Mouse (Mus musculus) neural tube, embryonic 10.5 days (tissue): ENCODE data around the gene Gtdc1.
A peak's percentile ranks its signal among the peaks of the same experiment; 100 is the strongest.

Experiments used
- DNase-seq: peaks from one replicate; pipeline ENCODE4 v3.0.0-alpha.2; 2017; ENCODE audit warnings: low spot score; ENCODE audit errors: extremely low spot score

Gtdc1 gene

DNA sequence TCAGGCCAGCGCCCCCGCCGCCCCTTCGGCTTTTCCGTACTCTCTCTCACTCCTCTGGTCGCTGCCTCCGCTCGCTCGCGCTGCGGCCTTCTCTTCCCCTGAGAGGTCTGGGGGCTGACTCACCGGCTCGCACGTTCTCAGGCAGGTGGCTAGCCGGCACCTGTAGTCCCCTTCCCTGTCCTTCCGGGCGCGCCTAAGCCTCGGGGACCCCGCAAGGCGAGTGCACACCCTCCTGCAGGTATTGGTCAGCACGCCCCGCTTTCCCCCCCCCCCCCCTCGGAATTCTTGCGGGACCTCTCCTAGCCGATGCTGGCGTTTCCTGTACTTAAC is at the start of gene Gtdc1:
Gtdc1 (minus strand) TSS at position 176 of the 330 bp plus-strand sequence.
- no peak for DNase-seq

DNA sequence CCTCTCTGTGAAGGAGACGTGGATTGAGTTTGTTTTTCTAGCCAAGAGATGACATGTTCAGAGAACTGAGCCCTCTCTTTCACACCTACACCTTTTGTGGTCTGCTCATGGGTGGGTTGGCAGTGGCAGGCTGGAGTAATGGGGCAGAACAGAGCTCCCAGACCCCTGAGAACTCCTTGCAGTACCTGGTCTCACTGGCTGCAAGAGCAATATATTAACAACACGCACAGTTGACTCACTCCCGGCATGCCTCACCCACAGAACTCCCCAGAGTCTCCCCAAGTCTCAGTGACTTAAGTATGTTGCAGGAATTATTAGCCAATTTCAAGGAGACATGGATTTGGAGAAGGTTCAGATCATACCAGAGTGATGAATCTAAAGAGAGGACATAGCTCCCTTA is 49.6 kb upstream of the Gtdc1 start:
- DNase-seq, result no peak

DNA sequence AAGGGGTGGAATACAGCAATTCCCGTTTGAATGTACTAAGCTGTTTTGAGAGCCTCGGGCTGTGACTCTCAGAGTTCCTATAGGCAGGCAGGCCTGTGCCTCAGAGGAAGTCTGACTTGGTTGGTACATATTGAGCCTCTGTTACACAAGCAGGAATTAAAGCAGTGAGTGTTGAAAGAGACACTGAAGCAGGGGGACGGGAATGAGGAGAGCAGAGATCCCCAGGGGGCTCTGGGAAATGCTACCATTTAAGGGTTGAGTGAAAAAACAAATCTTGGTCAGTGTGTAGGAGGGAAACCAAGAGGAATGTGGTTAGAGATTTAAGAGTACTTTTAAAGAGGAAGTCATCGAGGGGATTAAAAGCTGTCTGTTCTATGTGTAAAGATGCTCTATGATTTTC is 49.0 kb upstream of the Gtdc1 start:
- DNase-seq, result no peak

DNA sequence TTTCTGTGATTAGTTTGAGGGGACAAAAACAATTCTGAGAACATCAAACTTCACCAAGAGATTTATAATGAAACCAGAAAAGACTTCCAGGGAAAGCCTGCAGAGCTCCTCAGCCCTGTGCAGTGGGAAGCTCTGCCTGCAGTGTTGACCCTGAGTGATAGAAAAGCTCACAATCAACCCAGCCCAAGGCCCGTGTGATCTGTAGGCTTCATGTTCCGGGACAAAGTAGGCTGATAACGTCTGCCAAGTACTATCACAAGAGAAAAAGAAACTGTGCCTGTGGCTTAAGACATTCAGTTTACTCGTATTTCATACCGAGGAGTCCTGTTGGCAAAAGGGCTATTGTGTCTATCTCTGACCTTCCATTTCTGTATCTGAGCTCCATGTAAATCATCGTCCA is 46.4 kb upstream of the Gtdc1 start:
- no peak for DNase-seq

DNA sequence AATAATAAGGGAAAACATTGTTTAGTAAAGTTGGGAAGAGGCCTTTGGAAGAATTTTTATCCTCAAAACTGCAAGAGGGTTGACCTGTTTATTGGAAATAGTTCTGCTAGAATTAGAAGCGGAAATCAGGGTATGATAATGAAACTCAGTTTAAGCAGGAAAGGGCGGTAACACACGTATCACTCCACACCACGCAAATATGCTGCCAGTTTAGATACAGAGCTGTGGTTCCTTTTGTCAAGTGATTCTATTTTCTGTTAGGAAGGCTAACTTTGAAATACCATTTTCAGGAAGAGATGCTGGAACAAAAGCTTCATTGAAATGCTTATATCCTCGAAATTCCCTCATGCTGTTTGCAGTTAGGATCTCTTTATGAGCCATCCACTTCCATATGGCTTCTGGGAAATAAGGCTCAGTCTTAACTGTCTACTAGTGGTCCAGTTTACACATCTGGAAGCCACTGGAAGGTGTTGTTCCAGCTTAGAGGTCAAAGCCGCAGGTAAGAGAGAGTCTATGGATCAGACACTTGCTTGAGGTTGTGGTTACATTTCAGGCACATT is 42.7 kb upstream of the Gtdc1 start:
- no peak for DNase-seq

DNA sequence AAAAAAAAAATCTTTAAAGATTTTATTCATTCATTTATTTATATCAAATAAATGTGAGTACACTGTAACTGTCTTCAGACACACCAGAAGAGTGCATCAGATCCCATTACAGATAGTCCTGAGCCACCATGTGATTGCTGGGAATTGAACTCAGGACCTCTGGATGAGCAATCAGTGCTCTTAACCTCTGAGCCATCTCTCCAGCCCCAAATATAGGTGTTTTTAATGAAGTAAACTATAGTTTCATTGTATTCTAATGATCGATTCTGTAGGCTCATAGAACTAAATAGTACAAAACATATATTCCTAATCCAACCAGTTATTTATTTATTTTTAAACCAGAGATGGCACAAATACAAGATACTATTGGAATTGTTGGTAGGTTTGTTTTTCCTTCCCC is 42.2 kb upstream of the Gtdc1 start:
- no peak for DNase-seq

DNA sequence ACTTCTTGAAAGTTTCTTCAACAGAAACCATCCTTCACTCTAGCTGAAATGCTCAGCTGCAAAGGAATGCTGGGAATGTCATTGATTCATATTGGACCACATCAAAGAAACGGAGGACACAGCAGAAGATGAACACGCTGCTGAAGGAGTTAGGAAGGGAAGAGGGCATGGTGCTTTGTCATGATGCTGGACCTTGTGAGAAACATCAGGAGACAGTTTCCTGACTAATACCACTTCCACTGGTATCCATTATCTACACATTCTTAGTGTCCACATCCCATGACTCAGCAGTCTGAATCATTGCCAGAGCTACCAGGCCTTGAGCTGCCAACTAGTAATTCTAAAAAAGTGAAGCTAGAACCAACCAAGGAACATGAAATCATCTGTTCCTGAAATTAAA is 41.8 kb upstream of the Gtdc1 start:
- no peak for DNase-seq

DNA sequence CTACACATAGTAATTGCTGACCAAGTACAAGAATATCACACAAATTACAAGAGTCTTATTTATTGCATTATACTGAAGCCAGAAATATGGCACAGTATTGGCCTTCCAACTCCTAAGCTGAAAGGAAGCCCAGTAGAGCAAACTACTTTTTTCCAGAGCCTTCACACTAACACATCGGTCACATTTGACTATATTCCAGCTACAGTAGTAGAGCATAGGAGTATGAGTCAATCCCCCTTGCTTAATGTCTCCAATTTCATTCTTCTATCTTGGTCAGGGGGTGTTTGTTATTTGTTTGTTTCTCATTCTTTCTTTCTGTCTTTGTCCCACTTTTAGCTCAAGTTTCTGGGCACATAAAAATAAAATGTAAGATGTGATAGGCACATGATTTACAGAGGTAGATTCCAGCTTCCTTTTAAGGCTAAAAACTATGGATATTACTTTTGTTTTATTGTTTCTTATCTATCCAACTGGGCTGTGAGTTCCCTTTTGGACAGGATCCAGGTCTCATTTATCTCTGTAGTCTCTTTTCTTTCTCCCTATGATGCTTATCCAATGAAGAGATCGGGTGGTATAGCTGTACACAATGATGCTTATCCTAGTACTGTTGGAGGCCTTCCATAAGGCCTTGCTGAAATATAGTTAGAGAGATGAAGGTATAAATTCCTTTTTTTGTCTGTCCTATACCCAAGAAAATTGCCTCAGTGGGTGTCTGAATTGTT is 38.5 kb upstream of the Gtdc1 start:
- DNase-seq, result no peak

DNA sequence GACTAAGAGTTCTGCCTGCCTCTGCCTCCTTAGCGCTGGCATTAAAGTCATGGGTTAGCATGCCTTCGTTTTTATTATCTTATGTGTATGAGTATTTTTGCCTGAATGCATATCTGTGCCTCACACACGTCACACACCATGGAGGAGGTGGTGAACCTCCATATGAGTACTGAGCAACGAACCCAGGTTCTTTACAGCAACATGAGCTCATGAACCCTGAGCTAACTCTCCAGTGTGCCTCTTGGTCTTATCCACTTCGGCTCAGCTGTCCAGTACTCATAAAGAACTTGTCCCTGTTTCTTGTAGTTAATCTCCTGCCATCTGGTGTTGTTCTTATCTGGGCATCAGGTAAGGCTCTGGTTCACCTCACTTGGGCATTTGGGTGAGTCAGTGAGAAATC is 35.2 kb upstream of the Gtdc1 start:
- DNase-seq, result no peak

DNA sequence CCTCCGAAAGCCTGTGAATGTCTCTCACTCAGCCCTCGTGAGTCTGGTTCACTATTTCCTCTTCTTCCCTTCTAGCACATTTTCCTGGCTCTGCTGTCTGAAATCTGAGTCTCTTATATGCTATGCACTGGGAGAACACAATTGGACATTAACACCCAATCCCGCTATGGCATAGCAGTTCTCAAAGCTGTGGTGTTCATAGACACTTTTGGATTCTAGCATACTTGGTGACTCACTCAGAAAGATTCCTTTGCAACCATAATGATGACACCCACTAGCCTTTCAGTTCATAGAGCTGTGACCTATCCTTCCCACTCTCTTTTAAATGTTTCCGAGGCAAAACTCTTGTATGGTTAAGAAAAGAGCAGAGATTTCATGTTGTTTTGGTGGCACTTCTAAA is 33.7 kb upstream of the Gtdc1 start:
- DNase-seq, result no peak

DNA sequence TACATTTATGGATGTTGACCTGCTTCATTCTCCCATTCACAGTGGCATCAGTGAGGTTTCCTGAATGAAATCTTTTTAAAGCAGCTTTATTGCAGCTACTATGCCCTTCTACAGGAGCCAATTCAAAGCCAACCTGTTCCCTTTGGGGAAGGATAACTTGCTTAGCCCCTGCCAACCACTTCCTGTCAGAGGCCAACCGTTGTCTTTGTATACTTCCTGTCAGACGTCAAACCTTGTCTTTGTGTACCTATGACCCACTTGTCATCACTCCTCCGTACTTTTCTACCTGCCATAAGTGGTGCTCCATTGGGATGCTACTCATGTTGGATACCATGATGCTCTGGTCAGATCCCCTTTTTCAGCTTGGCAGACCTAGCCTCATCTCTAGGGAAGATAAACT is 33.1 kb upstream of the Gtdc1 start:
- DNase-seq, result no peak

DNA sequence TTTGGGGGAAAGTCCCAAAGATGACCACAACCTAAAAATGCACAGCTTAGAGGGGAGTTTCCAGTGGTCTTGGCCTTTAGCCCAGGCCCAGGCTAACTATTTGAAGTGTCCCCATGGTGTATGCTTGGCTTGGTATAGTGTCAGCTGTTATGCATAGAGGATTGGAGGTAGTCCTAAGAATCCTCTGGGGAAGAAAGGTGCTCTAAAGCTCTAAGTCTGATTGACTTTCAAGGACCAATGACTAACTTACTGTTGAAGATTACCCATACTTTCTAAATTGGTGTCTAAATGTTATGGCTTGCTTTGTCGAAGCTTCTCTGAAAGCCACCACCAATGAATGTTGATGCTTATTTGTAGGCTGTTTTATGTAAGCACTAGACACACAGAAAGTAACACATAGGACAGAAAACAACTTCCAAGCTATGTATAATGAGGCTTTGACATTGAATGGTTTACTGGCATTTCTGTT is 29.9 kb upstream of the Gtdc1 start:
- DNase-seq, result no peak

DNA sequence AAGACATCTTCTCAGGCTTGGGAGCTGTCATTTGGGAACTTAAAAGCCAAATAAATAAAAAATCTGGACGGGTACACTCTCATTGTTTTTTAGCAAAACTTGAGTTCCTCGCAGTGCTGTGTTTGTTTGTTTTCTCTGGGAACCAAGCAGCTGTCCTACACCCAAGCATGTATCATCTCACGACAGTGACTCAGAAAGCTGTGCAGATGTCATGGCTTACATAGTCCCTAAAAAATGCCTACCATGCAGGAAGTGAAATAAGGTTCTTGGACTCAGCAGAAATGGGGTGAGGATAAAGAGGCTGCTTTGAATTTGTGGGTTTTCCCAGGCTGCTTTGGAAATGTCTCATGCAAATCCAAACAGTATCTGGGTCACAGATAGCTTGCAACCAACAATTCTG is 28.8 kb upstream of the Gtdc1 start:
- no peak for DNase-seq

DNA sequence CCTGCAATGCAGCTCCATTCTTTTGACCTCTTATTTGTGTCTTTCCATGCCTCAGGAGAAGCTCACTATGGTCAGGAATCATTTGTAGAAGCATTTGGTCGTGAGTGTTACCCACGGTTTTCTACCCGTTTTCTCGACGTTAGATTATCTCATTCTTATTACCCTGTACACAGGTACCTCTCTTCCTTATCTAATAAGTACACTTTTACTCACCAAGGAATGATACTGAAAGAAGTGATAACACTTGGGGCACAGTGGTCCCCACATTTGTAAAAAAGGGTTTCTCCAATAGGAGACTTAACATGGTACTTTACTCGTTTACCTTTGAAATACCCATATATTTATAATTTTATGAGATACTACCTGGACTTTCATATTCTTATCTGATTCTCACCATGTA is 28.0 kb upstream of the Gtdc1 start:
- DNase-seq, result no peak

DNA sequence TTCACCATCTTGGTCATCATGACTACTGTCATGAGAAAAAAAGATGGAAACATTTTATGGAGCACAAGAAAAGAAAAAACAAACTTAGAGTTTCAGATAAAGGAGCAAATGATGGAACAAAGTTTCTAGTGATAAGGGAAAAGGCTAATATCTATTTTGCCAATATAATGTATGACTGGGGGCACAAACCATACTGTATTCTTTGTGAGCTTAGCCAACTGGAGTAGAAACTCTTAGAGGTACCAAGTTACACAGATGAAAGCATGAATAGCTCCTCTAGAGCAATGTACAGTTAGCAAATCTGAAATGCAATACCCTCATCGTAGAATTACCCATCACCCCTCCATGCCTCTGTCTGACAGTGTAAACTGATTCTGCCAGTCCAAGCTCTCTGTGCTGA is 26.7 kb upstream of the Gtdc1 start:
- DNase-seq, result no peak

DNA sequence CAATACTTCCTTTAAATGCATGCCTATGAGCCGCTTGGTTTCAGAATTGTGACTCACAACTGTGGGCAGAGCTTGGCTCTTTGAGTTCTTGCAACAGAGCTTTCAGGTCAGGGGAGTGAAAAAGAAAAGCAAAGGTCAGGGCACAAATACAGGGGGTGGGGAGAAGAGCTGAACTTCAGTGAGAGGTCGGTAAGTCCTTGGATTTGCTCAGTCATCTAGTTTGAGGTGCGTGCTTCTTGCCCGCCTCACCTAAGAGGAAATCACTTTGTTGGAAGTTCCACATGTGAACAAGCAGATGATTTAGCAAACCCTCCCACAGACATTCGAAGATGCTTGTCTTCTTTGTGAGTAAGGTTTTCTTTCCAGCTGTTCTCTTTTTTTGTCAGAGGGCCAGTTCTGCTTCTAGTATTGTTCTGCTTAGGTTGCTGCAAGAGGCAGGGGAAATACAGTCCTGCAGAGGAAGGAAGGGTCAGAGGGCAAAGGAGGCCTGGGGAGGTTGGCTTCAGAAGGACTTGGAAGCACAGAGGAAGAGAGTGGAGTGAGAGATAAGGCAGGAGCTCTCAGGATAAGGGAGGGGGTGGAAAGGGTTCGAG is 25.5 kb upstream of the Gtdc1 start:
- DNase-seq, result no peak

DNA sequence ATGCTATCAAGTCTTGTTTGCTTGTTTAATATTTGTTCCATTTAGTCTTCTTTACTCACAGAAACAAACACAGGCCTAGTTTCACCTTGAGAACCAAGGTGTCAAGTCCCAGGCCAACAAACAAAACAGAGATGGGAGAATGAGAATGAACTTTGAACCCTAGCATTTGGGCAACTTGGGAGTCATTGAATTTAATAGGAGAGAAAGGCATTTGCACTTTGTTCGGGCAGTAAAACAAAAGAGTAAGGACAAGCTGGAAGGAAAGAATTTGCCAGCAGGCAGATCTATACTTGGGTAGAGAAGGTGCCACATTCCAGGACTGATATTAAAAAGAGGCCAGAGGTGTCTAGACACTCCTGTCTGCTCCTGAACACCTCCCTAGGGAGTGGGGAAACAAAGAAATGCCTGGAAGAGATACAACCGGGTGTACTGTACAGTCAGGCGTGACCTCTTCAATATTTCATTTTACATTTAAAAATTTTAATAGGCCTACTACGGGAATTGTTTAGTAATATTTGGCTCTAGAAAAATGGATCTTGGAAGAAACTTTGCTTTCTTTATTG is 24.3 kb upstream of the Gtdc1 start:
- DNase-seq, result no peak

DNA sequence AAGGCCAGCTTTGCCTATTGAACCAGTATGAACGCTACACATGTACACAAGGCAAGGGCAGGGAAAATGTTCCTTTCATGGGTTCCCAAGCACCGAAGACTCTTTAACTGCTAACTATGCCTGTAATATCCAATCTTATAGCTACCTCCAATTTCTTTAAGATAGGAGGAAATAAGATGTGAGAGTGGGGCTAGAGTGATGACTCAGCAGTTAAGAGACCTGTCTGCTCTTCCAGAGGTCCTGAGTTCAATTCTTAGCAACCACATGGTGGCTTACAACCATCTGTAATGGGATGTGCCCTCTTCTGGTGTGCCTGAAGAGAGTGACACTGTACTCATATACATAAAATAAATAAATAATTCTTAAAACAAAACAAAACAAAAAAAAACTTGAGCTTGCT is 17.2 kb upstream of the Gtdc1 start:
- no peak for DNase-seq

DNA sequence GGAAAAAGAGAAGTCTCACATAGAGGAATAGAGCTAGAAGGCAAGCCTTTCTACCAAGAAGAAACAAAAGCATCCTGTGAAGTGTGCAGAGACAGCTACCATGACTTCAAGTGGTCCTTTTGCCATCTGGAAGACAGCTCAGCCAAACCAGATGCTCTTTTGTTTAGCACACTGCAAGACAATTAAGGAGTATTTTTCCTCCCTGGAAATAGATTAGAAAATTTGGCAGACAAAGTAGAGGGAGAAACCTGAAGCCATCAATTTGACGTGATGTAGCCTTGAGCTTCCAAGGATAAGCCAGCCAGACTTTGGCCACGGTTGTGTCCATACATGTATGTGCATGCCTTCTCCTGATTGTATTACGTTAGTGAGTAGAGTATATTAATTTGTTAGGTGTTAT is 3.5 kb upstream of the Gtdc1 start:
- no peak for DNase-seq

DNA sequence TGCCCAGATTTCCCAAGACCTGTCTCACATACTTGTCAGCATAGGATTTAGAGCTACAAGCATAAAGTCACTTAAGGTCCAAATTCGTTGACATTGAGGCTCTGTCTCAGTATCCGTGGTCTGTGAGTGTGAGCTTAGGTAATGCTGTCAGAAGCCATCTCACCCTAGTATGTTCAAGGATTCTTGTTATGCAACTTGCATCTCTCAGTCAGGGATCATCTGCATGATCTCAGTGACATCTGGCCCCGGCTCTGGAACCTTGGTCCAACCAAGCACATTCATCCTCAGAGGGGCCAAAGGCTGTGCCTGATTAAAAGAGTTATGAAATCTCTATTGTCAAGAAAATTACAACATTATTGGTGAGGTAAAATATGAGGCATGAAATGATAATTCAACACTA is 1.2 kb upstream of the Gtdc1 start:
- no peak for DNase-seq

DNA sequence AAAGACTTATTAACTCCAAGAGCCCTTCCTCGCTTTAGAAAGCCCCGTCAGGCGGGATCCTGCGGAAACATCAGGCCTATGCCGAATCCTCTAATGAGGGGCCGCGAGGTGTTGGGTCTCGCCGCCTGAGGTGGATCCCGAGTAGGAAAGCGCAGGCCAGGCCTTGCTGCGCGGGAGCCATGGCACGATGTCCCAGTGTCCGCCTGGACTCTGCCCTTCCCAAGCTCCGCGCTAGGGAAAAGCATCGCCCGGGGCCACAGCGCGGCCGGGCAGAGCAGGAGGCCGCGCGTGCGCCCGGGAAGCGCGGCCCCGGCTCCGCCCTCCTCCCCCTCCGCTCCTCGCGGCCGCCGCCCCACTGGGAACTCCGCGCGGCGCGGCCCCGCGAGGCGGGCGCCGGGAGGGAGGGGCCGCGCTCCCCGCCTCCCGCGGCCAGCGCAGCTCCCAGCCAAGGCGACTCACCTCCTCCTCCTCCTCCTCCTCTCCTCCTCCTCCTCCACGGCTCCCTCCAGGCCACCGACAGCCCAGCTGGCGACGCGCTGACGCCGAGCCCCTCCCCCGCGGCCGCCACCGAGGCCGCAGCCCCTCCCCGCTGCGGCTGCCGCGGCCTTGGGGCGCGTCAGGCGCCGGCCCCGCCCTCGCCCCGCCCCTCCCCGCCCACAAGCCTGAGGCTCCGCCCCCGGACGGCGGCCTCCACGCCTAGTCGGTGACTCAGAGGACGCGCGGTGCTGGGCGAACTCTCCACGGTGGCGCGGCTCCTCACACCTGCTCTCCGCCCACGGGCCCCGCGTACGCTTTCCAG is 575 bp downstream of the Gtdc1 start:
- peak; percentile 93 for DNase-seq

DNA sequence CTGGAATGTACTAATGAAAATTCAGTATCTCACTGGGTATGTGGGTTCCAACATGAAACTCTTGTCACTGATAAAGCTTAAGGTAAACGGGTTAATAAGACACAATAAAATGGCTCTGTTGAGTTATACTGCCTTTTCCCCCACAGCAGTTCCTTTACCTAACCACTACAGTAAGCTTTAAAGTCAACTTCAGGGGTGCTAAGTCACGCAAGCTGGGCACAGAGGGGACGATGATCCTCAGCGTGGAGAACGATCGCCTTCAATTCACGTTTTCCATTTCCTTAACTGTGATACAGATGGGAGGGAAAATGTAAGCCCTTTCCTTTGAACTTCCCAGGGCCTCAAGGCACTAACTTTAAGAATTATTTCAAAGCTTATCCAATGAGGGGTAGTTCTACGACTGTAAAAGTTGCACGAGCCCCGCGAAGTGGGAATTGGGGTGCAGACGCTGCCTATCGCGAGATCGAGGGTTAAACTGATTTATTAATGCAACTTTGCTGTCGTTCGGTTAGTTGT is 1.2 kb downstream of the Gtdc1 start:
- no peak for DNase-seq
